Mouse (Mus musculus): ENCODE measurements around the gene 1110008P14Rik. TPM values are rescaled to one million over a fixed set of nuclear protein-coding genes. Genes with fewer than 3 reads are reported as not detected.
A peak's percentile ranks its signal among the peaks of the same experiment; 100 is the strongest.

The 1110008P14Rik gene
- polyA plus RNA-seq, 1 experiment from 2014 or later, result 39.2 TPM

DNA sequence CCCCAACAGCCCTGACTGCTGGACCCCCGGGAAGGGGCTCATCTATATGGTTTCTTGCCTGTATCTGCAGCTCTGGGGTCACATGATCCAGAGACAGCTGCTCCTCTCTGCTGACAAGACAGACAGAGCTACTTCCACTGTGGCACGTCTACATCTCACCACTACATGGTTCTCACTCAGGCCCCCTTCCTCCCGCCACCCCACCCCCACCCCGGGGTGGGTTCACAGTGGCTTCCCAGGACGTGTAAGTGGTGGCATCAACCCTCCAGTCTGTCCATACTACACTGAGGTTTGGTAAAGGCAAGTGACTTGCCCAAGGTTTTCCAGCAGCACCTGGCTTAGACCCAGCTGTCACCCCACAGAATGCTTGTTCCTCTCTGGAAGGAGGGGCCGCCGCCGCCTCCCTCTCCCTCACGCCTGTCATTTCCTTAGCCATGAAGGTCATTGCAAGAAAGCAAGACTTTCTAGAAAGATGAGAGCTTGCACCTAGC is 30.2 kb downstream of the 1110008P14Rik start:
- peak overlapping the region; percentile 82; the same call in 1 of the 2 replicates for H3K4me2 ChIP-seq
- DNase-seq, result no peak
- no peak overlapping the region for H3K4me3 ChIP-seq (replicated peaks)
- no peaks in the 10 kb centered on the region for H3K9me3 ChIP-seq (replicated peaks)
- H3K27ac ChIP-seq, result no peak overlapping the region
- no peaks in the 10 kb centered on the region for H3K36me3 ChIP-seq
- 40% methylated on average over 9 of the region's 9 CpGs for WGBS (ENCODE audit: insufficient replicate concordance)
- H3K4me1 ChIP-seq (replicated peaks), result peaks cover 26% of the 10 kb centered on the region
- no peak for ATAC-seq (ENCODE audit: low read depth)
- H3K9ac ChIP-seq, result no peak overlapping the region
- H3K27me3 ChIP-seq, result peaks cover 65% of the 10 kb centered on the region

DNA sequence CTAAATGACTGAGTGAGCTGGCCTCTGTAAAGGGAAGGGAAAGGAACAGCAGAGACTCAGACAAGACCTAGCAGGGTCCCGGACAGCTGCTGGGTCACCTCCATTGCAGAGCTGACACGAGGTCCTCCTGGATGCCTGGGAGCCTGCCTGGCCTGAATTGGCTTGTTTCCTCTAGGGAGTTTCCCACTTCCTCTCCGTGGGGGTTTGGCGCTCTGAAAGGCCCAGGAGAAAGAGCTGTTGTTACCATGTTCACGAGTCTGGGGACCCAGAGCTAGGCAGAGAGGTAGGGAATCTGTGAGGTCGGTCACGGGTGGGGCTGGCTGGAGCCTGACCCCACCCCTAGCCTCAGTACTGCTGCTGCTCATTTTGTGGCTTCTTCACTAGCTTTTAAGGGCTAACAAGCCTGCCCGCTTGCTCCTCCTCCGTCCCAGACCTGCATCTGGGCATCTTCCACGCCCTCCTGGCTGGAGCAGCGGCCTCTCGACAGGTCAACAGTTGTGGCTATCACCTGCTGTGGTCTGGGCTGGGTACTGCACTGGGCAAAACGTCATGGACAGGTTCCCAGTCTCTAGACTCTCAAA is 31.2 kb downstream of the 1110008P14Rik start:
- ATAC-seq (ENCODE audit: low read depth) (no peak), DNase-seq (no peak)
- Histone ChIP-seq H3K9me3 (replicated peaks) (no peaks in the 10 kb centered on the region), H3K27ac (no peak overlapping the region), H3K4me2 (no peak overlapping the region), H3K4me3 (replicated peaks) (no peak overlapping the region), H3K9ac (no peak overlapping the region), H3K4me1 (replicated peaks) (peaks cover 22% of the 10 kb centered on the region), H3K36me3 (no peaks in the 10 kb centered on the region), H3K27me3 (peaks cover 62% of the 10 kb centered on the region)
- WGBS (ENCODE audit: insufficient replicate concordance), result 30% methylated on average over 13 of the region's 13 CpGs

DNA sequence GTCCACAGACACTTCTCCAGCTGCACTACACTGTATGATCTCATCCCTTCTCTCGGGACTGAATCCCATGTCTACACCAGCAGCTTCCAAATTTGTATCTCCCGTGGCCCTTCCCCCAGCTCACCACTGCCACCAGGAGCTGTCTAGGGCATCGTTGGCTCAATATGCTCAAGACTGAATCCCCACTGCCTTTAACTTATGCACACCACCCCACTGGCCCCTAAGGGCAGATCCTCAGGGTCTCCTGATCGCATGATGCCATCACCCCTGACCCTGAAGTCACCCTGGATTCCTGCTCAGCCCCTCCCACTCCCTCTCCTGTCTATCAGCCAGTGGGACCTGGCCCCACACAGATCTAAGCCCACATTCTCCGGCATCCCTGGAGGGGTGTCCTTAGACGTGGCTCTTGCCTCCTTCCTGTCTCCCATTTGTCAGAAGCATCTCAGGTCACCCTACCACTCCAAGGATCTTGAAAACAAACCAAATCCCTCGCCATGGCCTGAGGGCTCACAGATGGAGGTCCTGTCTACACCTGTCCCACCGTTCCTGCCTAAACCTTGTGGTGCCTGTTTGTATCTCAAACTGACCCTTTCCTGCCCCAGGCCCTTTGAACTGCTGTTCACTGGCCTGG is 32.0 kb downstream of the 1110008P14Rik start:
- H3K4me3 ChIP-seq (replicated peaks), result no peak overlapping the region
- WGBS (ENCODE audit: insufficient replicate concordance), result 48% methylated on average over 8 of the region's 8 CpGs
- no peaks in the 10 kb centered on the region for H3K9me3 ChIP-seq (replicated peaks)
- no peak overlapping the region for H3K9ac ChIP-seq
- H3K27ac ChIP-seq, result no peak overlapping the region
- H3K27me3 ChIP-seq, result peaks cover 62% of the 10 kb centered on the region
- peaks cover 22% of the 10 kb centered on the region for H3K4me1 ChIP-seq (replicated peaks)
- DNase-seq (no peak), ATAC-seq (ENCODE audit: low read depth) (no peak)
- no peak overlapping the region for H3K4me2 ChIP-seq
- no peaks in the 10 kb centered on the region for H3K36me3 ChIP-seq

DNA sequence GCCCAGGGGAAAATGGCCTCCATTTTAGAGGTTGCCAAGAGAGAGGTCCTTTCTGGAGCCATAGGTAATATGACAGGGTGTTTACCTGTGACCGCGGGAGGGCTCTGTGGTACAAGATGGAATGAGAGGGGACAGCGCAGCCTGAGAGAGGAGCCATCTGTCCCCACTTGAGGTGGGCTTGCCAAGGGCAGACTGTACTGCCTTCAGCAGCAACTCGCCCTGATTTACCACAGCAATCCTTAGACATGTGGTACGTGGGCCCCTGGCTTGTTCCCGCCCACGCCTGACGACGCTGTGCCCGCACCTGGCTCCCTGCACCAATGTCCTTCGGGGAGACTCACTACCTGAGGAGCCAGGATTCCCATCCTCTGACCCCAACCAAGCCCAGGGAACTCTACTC is 33.4 kb downstream of the 1110008P14Rik start:
- H3K4me3 ChIP-seq (replicated peaks), result no peak overlapping the region
- peaks cover 10% of the 10 kb centered on the region for H3K4me1 ChIP-seq (replicated peaks)
- H3K9me3 ChIP-seq (replicated peaks), result no peaks in the 10 kb centered on the region
- H3K4me2 ChIP-seq, result no peak overlapping the region
- ATAC-seq (ENCODE audit: low read depth) (no peak), DNase-seq (no peak)
- H3K27me3 ChIP-seq, result peaks cover 62% of the 10 kb centered on the region
- no peak overlapping the region for H3K9ac ChIP-seq
- H3K27ac ChIP-seq, result no peak overlapping the region
- 68% methylated on average over 11 of the region's 11 CpGs for WGBS (ENCODE audit: insufficient replicate concordance)
- no peaks in the 10 kb centered on the region for H3K36me3 ChIP-seq

DNA sequence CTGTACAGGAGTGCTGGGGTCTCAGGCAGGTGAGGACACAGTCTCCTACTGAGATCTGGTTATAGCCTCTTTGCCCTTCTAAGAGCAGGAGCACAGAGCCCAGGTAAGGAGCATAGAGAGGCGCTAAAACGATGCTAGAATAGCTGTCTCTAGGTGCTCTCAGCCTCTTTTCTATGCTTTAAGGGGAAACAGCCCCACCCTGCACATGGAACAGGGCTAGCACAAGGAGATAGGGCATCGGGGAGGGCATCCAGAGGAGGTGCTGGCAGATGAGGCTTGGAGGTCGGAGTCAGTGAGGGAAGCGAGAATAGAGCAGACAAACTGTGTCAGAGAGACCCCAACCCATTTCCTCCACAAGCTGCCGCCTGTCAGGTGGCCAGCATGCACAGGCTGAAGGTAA is 34.7 kb downstream of the 1110008P14Rik start:
- no peak for ATAC-seq (ENCODE audit: low read depth)
- 56% methylated on average over 6 of the region's 6 CpGs for WGBS (ENCODE audit: insufficient replicate concordance)
- H3K27me3 ChIP-seq, result peaks cover 51% of the 10 kb centered on the region

DNA sequence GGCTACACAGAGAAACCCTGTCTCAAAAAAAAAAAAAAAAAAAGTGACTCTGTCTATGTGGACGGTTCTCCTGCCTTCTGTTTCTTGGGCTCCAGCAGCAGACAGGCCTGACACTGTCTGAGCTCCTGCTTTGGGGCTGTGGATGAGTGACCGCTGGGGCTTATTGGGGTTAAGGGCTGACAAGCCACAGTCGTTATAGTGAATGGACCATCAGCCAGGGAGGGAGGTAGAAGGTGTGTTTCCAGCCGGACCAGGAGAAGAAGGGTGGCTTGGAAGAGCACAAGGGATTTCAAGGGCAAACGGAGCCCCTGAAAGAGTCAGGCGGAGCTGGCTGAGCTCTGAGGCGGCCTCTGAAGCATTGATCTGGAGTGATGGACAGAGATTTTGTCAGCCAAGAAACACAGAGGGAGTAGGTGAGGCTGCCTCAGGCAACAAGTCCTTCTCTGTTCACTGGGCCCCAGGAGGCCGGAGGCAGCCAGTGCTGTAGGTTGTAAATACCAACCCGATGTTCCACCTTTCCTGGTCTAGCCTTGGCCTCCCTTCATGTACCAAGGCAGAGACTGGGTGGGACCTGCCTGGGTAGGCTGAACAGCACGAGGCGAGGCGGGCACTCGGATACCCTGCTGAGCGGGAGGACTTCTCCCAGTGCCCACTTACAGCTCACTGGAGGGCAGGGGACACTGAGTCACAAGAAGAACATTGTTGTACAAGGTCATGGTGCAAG is 37.0 kb downstream of the 1110008P14Rik start:
- ATAC-seq (ENCODE audit: low read depth), result no peak
- Histone ChIP-seq H3K4me2 (no peak overlapping the region), H3K27me3 (peaks cover 36% of the 10 kb centered on the region), H3K9ac (no peak overlapping the region), H3K4me1 (replicated peaks) (no peaks in the 10 kb centered on the region), H3K9me3 (replicated peaks) (no peaks in the 10 kb centered on the region), H3K36me3 (no peaks in the 10 kb centered on the region), H3K27ac (no peak overlapping the region), H3K4me3 (replicated peaks) (no peak overlapping the region)
- no peak for DNase-seq
- WGBS (ENCODE audit: insufficient replicate concordance), result 63% methylated on average over 14 of the region's 14 CpGs

More for the DNA sequence above, 34.7 kb downstream of the 1110008P14Rik start:
- no peak overlapping the region for H3K4me3 ChIP-seq (replicated peaks)
- DNase-seq, result no peak
- H3K9me3 ChIP-seq (replicated peaks), result no peaks in the 10 kb centered on the region
- no peak overlapping the region for H3K4me2 ChIP-seq
- no peak overlapping the region for H3K9ac ChIP-seq
- no peaks in the 10 kb centered on the region for H3K4me1 ChIP-seq (replicated peaks)
- no peaks in the 10 kb centered on the region for H3K36me3 ChIP-seq
- no peak overlapping the region for H3K27ac ChIP-seq

DNA sequence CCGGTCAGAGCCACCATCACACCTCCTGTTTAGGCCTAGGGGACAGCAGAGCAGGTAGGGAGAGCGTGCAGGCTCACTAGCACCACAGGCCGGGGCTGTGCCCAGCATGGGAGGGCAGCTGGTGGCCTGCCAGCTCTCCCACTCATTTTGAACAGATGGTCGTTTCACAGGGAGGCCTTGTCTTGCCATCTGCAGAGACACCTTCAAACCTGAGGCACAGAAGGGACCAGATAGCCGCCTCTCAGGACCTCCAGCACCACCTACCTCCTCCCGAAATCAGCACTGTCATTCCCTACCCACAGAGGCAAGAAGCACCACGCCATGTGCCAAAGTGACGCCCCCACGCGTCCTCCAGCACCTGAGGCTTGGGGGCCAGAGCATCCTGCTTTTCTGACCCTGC is 37.7 kb downstream of the 1110008P14Rik start:
- H3K4me1 ChIP-seq (replicated peaks), result no peaks in the 10 kb centered on the region
- H3K9ac ChIP-seq, result no peak overlapping the region
- no peaks in the 10 kb centered on the region for H3K9me3 ChIP-seq (replicated peaks)
- H3K27ac ChIP-seq, result no peak overlapping the region
- no peaks in the 10 kb centered on the region for H3K36me3 ChIP-seq
- peaks cover 28% of the 10 kb centered on the region for H3K27me3 ChIP-seq
- DNase-seq, result no peak
- no peak overlapping the region for H3K4me3 ChIP-seq (replicated peaks)
- ATAC-seq (ENCODE audit: low read depth), result no peak
- WGBS (ENCODE audit: insufficient replicate concordance), result 49% methylated on average over 10 of the region's 10 CpGs
- no peak overlapping the region for H3K4me2 ChIP-seq

DNA sequence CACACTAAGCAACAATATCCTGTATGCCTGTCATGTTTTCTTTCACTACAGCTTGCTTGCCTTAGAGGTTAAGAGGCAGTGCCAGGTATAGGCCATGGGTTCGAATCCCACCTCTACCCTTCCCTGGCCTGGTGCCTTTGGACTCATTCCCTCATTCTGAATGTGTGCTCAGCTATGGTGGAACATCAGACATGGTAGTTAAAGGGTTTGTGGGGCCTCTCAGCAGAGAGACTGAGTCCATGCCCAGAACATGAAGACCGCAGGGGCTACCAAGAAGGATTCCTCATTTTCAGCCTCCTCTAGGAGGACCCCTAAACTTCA is 38.4 kb downstream of the 1110008P14Rik start:
- WGBS (ENCODE audit: insufficient replicate concordance), result 80% methylated on average over 2 of the region's 2 CpGs
- H3K9ac ChIP-seq, result no peak overlapping the region
- no peak overlapping the region for H3K4me3 ChIP-seq (replicated peaks)
- H3K27ac ChIP-seq, result no peak overlapping the region
- no peaks in the 10 kb centered on the region for H3K9me3 ChIP-seq (replicated peaks)
- DNase-seq (no peak), ATAC-seq (ENCODE audit: low read depth) (no peak)
- no peak overlapping the region for H3K4me2 ChIP-seq
- no peaks in the 10 kb centered on the region for H3K4me1 ChIP-seq (replicated peaks)
- no peaks in the 10 kb centered on the region for H3K36me3 ChIP-seq
- peaks cover 21% of the 10 kb centered on the region for H3K27me3 ChIP-seq

DNA sequence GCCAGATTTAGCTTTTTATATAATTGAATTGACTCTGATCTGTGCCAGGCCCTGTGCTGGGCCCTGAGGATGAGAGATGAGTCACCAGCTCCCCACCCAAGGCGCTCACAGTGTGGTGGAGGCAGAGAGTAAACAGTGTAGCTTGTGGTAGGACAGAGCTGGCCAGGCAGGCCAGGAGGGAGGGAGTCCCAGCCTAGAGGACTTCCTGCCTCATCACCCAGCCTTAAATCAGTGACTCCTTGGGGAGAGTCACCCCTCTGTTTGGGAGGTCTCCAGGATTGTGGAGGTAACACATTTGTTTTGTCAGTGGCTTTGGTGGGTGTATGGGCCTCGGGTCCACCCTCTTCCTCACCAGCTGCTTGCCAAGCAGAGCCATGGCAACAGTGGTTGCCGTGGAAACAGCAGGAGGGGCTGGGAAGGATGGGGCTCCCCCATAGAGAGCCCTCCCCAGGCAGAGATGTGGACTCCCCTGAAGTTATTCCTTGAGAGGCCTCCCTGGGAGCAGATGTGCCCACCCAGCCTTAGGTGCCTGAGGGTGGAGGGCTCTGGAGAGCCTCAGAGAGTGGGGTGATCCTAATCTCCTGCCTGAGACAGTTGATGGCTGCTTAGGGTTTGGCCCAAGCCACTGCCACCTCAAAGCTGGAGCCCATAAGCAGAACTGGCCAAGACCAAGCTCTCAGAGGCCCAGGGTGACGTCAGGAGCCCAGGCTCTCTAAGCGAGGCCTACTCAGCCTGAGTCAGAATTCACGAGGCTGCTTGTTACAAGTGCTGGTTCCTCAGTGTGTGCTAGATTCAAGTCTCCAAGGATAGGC is 39.0 kb downstream of the 1110008P14Rik start:
- 58% methylated on average over 6 of the region's 6 CpGs for WGBS (ENCODE audit: insufficient replicate concordance)
- ATAC-seq (ENCODE audit: low read depth) (no peak), DNase-seq (no peak)
- no peak overlapping the region for H3K4me3 ChIP-seq (replicated peaks)
- H3K27me3 ChIP-seq, result peaks cover 18% of the 10 kb centered on the region
- no peaks in the 10 kb centered on the region for H3K36me3 ChIP-seq
- H3K27ac ChIP-seq, result no peak overlapping the region
- no peaks in the 10 kb centered on the region for H3K9me3 ChIP-seq (replicated peaks)
- H3K9ac ChIP-seq, result no peak overlapping the region
- no peak overlapping the region for H3K4me2 ChIP-seq
- no peaks in the 10 kb centered on the region for H3K4me1 ChIP-seq (replicated peaks)

DNA sequence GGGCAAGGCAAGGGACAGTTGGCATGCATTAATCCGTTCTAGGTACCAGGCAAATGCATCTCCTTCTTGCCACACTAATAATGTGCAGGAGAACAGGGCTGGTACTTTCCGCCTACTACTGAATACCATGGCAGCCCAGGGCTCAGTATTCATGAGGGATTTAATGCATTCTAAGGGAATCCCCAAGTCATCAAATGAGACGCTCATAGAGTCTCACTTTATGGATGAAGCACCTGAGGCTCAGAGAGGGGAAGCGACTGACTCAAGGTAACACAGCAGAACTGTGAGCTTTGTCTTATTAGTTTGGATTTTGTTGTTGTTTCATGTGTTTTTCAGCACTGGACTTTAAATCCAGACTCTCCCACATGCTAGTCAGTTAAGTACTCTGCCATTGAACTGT is 39.7 kb downstream of the 1110008P14Rik start:
- no peaks in the 10 kb centered on the region for H3K36me3 ChIP-seq
- H3K4me1 ChIP-seq (replicated peaks), result no peaks in the 10 kb centered on the region
- H3K4me3 ChIP-seq (replicated peaks), result no peak overlapping the region
- H3K4me2 ChIP-seq, result no peak overlapping the region
- H3K9me3 ChIP-seq (replicated peaks), result no peaks in the 10 kb centered on the region
- no peak overlapping the region for H3K9ac ChIP-seq
- ATAC-seq (ENCODE audit: low read depth), result no peak
- peaks cover 14% of the 10 kb centered on the region for H3K27me3 ChIP-seq
- 70% methylated on average over 4 of the region's 4 CpGs for WGBS (ENCODE audit: insufficient replicate concordance)
- H3K27ac ChIP-seq, result no peak overlapping the region
- no peak for DNase-seq

DNA sequence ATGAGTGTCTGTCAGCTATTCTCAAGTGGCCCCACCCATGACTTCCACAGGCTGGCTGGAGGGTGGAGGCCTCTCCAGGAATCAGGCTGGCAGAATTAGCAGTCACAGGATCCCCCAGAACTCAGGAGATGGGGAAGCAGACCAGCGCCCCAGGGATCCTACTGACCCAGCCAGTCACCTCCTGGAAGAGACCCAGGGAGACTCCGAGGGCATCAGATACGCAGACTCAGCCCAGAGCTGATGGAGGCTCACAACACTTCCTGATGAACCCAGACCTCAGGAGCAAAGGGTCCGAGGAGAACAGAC is 40.2 kb downstream of the 1110008P14Rik start:
- Histone ChIP-seq H3K9ac (no peak overlapping the region), H3K4me3 (replicated peaks) (no peak overlapping the region), H3K27ac (no peak overlapping the region), H3K4me1 (replicated peaks) (no peaks in the 10 kb centered on the region), H3K36me3 (no peaks in the 10 kb centered on the region), H3K9me3 (replicated peaks) (no peaks in the 10 kb centered on the region), H3K4me2 (no peak overlapping the region), H3K27me3 (peaks cover 15% of the 10 kb centered on the region)
- ATAC-seq (ENCODE audit: low read depth) (no peak), DNase-seq (no peak)
- 67% methylated on average over 4 of the region's 4 CpGs for WGBS (ENCODE audit: insufficient replicate concordance)
